Mouse (Mus musculus): Measurements from ENCODE around the gene Gm4553.

- no peak for TF ChIP-seq CTCF (IDR thresholded peaks at IDR 0.05; ENCODE audit: low read depth, low read length)
- no peak for TF ChIP-seq POLR2A (IDR thresholded peaks at IDR 0.05; ENCODE audit: borderline replicate concordance, low read depth, low read length)
Observed at GRCm38 (mm10) chr7:142128843-142129242, 36.7 kb downstream of the Gm4553 start.
